Mouse (Mus musculus): Measurements from ENCODE around the gene Mrpl38.
A peak's percentile ranks its signal among the peaks of the same experiment; 100 is the strongest.

Mrpl38 gene

GRCm38 (mm10) chr11:116138468-116139138, at the start of gene Mrpl38:
Gene Mrpl38, minus strand, starts transcription at chr11:116138868.
- peak; percentile 80 for DNase-seq (ENCODE audit: low spot score)

DNA sequence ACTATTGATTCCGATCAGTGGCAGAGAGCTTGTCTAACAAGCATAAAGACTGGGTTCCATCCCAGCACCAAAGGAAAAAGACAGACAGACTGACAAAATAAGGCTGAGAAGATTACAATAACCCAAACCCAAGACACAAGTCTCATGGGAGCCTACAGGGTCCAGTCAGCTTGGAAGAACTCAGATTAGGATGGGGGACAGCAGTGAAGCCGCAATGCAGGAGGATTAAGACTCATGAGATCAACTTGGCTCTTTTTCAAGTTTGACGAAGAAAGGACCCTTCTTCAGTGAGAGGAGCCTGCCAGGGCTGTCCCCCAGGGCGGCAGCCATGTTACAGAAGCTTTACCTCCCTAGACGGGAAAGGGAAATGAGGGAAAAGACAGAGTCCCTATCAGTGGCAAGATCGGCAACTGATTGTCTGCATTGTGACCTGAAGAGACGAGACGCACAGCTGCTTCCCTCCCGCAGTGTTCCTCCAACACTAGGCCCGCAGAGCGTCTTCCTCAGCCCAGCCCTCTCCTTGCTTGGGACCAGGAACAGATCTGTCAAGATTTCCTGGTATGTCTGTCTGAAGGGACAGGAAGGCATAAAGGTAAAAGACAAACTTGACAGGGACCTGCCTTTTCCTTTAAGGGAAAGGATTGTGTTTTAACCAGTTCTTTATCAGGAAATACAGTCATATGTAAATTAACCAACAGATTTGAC, 48.7 kb upstream of the Mrpl38 start:
- no peak for DNase-seq (ENCODE audit: low spot score)

DNA sequence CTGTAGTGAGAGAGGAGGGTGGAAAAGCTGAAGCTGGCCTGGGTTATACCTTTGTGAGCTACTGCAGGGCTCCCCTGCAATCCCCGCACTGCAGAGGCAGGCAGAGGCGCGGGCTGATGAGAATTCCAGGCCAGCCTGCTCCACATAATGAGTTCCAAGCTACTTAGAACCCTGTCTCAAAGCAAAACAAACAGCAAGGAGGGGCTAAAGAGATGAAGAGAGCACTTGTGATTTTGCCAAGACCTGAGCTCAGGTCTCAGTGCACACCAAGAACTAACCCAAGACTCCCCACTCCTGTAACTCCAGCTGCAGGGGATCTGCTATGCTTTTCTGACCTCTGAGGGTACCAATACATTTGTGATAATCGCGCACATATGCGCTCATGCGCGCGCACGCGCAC, 47.7 kb upstream of the Mrpl38 start:
- DNase-seq (ENCODE audit: low spot score) = no peak

- no peak for DNase-seq (ENCODE audit: low spot score)
These were observed 47.2 kb upstream of the Mrpl38 start for GRCm38 (mm10) chr11:116185836-116186235.

DNA sequence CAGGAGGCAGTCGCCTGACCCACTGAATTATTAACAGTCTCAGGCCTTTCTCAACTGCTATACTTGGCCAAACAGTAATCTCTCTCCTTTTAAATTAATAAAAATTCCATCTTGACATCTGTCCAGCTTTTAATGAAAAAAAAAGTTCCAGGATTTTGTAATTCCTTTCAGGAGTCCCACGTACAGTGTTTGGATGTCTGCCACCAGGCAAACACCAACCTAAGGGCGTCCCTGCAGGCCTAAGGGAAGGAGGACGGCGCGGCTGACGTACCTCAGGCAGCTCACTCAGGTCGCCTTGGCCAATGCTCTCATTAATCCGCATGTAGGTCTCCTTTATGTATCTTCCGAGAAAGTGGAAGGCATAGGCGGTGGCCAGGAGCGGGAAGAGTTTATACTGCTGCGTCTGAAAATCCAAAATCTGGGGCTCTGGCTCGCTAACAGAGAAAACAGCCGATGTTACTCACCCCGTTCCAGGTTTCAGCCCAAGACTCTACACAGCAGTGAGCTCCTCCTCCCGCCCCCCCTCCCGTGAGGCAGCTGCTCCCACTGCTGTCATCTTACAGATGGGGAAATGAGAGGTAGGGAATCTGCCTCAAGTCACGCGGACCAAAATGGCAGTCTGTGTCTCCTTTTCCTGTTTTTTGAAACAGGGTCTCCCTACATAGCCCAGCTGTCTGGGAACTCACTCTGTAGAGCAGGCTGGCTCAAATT, 39.9 kb upstream of the Mrpl38 start:
- DNase-seq (ENCODE audit: low spot score) = no peak

DNA sequence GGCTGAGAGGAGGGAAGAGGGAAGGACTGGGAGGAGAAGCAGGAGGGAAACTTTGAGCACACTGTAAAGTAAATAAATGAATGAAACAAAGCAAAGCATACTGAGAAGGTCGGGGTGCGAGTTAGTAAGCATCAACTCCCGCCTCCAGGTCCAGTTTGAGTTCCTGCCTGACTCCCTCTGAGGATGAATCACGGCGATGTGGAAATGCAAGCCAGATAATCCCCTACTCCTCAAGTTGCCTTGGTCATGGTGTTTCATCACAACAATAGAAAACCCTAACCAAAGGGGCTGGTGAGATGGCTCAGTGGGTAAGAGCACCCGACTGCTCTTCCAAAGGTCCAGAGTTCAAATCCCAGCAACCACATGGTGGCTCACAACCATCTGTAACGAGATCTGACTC, 37.3 kb upstream of the Mrpl38 start:
- DNase-seq (ENCODE audit: low spot score) = no peak

DNA sequence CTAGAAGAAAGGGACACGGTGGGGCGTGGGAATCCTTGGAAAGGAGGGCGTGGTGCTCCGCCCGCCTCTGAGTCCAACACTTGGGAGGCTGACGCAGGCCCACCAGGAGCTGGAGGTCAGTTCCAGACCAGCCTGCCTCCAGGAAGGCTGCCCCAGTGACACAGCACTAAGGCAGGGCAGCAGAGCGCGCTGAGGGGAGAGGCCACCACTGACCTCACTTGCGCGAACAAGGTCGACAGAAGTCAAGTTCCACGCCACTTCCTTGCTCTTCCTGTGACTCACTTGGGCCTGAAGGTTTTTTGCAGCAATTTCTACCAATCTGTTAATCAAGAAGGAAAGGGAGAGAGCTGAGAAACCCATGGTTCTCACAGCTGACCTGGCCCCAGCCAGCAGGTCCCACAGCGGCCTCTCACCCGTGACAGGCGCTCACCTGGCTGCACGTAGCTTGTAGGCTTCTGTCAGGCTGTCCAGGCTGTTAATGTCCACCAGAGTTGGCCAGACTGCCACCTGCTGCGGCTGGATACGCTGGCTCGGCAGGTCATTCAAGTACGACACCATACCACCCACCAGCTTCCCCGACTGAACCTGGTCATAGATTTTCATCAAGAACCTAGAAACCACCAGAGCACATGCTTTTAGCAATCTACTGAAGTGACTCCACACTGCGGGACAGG, 36.2 kb upstream of the Mrpl38 start:
- no peak for DNase-seq (ENCODE audit: low spot score)

DNA sequence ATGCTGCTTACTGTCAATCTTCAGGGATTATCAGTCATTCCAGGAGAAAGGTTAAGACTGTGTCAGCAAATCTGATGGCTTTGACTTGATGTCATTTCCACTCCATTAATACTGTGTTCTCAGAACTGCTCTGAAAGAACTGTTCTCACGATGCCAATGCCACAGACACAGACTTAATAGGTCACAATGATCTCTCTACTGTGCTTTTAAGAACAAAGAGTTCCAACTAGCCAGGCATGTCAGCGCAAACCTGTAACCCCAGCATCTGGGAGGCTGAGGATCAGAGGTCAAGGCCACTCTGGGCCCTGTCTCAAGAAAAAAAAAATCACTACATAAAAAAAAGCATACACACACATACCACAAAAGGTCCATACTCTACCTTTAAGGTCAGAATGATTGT, 33.3 kb upstream of the Mrpl38 start:
- DNase-seq (ENCODE audit: low spot score) = no peak

- no peak for DNase-seq (ENCODE audit: low spot score)
These were observed 31.5 kb upstream of the Mrpl38 start for GRCm38 (mm10) chr11:116170003-116170800.

DNA sequence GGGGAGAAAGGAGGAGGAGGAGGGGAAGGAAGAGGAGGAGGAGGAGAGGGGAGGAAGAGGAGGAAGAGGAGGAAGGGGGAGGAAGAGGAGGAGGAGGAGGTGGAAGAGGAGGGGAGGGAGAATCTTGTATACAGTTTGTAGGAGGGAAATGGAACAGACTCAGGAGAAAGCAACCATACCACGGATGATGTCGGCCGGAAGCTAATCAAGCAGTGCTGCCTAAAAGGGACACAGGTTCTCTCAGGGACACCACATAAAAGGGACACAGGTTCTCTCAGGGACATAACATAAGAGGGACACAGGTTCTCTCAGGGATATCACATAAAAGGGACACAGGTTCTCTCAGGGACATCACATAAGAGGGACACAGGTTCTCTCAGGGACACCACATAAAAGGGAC, 30.5 kb upstream of the Mrpl38 start:
- no peak for DNase-seq (ENCODE audit: low spot score)

- peak; percentile 91 for DNase-seq (ENCODE audit: low spot score)
These were observed 29.3 kb upstream of the Mrpl38 start, which contains the start of gene Fbf1 for GRCm38 (mm10) chr11:116167884-116168439. Gene Fbf1, minus strand, starts transcription at chr11:116168166.

DNA sequence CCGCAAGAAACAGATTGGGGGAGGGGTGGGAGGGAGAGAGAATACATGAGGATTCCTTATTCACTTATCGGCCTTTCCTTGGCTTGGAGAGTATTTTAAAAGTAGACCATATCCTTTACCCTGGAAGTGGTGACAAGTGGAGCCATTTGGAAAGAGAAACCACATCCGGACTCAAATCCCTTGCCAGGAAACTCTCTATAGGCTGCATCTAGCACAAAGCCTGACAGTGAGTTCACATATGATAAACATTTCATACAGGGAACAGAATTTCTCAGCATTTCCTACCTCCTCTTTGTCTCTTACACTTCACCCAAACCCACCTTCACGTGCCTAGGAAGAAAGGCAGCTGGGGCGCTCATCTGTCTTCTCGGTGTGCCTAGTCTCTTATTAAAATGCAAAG, 28.6 kb upstream of the Mrpl38 start:
- DNase-seq (ENCODE audit: low spot score) = no peak

DNA sequence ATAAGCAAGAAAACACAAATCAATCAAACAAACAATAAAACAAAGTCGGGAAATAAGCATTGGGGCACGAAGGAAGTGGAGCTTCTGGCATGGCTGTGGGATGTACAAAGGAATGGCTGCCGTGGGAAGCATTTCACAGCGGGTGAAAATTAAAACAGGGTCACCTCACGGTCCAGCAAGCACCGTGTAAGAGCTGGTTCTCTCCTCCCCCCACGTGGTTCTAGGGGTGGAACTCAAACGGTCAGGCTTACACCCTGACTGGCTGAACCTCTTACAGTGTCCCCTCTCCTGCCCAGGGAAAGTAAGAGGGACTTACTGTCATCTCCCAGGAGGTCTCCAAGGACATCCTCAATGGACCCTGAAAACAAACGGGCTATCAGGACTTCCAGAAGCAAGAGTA, 24.3 kb upstream of the Mrpl38 start:
- DNase-seq (ENCODE audit: low spot score) = no peak

DNA sequence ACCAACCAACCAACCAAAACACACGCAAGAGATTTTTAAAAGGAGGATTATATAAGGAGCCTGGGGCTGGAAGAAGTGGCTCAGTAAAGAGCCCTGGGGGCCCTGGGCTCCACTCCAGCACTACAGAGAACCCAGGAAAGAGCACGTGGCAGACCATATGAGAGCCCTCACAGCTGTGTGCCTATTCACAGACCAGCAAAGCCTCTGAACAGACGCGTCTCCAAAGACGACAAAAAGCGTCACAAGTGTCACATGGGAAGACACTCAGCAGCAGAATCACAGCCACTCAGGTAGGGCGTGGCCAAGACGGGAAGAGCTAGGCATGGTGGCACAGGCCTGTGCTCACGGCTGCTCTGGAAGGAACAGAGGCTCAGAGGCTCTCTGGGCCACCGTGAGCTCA, 23.5 kb upstream of the Mrpl38 start:
- DNase-seq (ENCODE audit: low spot score) = no peak

- DNase-seq (ENCODE audit: low spot score) = no peak
These were observed 22.6 kb upstream of the Mrpl38 start for GRCm38 (mm10) chr11:116161312-116161711.

DNA sequence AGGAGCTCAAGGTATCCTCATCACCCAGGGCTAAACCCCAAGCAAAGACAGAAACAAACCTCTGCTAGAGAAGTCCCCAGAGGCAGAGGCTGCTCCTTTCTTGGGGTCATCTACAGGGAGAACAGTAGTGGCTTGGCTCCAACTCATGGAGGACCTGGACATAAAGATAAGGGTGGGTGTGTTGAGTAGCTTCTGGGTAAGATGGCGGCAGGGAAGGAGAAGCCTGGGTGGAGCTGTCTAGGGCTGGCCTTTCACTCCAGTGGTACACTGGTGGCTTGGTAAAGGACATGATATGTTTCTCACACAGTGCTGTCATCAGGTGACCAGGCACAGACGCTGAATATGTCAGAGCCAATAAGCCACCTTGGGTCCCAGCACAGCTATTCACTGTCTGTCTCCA, 12.3 kb upstream of the Mrpl38 start:
- no peak for DNase-seq (ENCODE audit: low spot score)

- DNase-seq (ENCODE audit: low spot score) = no peak
These were observed 10.7 kb upstream of the Mrpl38 start for GRCm38 (mm10) chr11:116149341-116149740.

GRCm38 (mm10) chr11:116148761-116149221, 10.1 kb upstream of the Mrpl38 start:
- no peak for DNase-seq (ENCODE audit: low spot score)

DNA sequence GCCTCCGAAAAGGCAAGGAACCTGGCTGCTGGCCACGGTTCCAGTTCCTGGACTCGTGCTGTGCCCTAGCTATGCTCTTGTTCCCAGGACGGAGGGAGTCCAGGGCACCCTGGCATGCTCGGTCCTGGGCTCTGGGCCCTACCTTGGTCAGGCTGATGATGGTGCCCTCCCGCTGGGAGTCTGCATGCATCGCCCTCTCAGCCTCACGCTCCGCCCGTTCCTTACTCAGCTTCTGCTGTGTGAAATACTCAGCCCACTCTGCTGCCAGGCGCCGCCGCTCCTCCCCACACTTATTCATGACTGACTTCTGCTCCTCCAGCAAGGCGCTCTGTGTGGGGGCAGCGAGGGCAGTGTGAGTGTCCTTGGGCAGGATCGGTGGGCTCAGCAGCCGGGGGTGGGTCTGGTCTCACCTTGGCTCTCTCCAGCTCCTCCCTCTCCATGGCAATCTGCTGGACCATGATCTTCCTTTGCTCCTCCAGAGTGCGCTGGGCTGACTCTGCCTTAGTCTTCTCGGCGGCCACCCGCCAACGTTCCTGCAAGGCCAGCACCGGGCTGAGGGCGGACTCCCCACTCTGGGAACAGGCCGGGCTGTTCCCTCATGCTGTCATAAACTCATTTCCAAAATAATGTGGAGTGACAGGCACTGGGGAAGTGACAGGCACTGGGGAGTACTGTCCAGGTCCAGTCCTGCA, 7.8 kb upstream of the Mrpl38 start:
- no peak for DNase-seq (ENCODE audit: low spot score)

GRCm38 (mm10) chr11:116145481-116146293, 7.0 kb upstream of the Mrpl38 start:
- no peak for DNase-seq (ENCODE audit: low spot score)
